Mouse (Mus musculus) erythroblast, adult 5-6 weeks (primary cell): ENCODE data around the gene Vmn1r211. TPM values are rescaled to one million over a fixed set of nuclear protein-coding genes. Genes with fewer than 3 reads are reported as not detected.
"Not testable (repeated sequence)": the region's sequence is repeated elsewhere in the genome, so short reads cannot be mapped to it uniquely, and the experiment has no call there.

ENCODE experiments used
- ATAC-seq: replicated peaks from 2 replicates; pipeline ENCODE4 v1.8.0; 2016; ENCODE audit warnings: moderate number of reproducible peaks, mild to moderate bottlenecking, moderate TSS enrichment, inconsistent platforms; ENCODE audit not compliant: poor library complexity, low FRiP score, severe bottlenecking
- total RNA-seq, 2 experiments: library from RNA; stranded (forward) in 1 of 2; stranded (reverse) in 1 of 2; fragments of 150-400 nt in 1 of 2; fragments of 200-764, 138-1000 nt in 1 of 2; gene quantifications; 2 replicates each; pipeline versions ENCODE4 v1.2.3 to v1.2.4; 2015 to 2017; ENCODE audit warnings: low replicate concordance in 2 of 2

The Vmn1r211 gene
- total RNA-seq (2015; ENCODE audit: low replicate concordance) (not detected in 2 replicates), total RNA-seq (2017; ENCODE audit: low replicate concordance) (not detected in 2 replicates)

DNA sequence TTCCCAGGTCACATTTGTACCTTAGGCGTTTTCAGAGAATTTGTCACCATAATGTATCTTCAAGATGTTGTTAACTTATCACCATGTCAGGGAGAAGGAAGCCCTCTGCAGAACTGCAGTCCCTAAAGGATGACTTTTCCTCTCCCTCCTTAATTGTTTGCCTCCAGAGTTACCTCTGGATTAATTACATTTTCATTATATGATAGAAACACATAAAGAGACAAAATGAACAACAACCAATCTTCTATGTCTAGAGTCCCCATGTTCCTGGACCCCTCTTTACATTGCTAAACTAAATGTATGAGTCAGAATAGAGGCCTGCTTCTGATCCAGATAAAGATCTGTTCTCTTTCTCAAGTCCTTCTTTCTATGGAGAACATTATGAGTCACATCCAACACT lies at the start of gene Vmn1r211:
Vmn1r211 (minus strand) TSS at position 101 of the 400 bp plus-strand sequence.
- no peak for ATAC-seq

DNA sequence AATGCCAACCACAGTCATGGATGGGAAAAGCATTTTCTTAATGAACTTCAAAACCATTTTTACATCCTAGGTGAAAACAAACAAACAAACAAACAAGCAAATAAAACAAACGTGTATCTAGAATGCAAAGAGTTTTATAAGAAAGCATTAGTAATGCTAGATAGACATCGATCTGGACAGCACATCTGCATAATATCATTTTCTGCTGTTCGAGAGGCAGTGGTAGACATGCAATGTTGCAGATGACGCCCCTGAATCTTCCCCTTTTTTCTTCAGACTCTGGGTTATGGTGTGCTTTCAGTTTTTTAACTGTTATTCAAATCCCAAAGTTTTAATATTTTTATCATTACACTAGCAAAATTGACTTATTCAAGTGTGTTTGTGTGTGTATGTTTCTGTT lies 26.7 kb upstream of the Vmn1r211 start, which contains the start of gene Vmn1r212:
Vmn1r212 (minus strand) TSS at position 101 of the 400 bp plus-strand sequence.
- ATAC-seq = no peak

DNA sequence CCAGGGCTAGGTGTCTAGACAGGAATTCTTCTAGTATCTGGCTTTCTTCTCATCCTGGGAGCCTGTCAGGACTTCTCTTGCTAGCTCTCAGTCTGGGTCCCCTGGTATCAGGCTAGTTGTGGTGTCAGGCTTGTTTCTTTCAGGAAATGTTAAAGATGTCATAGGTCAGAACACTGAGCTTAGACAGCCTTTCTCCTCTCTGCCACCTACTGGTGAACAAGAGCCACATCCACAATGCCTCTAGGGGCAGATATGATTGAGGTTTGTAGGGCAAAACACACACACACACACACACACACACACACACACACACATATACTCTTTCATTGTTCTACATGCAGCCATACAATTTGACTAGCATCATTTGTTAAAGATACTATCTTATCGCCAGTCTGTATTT lies 21.9 kb upstream of the Vmn1r211 start:
- ATAC-seq = no peak

DNA sequence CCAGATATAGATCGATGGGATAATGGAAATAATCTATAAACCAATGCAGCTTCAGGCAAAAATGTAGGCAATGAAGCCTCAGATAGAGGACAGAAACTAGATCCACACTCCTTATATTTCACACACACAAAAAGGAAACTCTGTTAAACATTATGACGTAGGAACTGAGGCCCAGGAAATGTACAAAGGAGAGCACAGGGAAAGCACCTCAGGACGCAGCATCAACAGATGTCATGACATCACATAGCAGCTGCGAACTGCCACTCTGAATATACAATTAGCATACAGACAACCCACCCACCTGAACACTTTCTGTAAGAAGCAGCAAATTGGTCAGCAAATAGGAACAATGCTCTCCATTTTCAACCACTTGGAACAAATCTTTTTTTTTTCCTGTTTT lies 2.6 kb downstream of the Vmn1r211 start:
- no peak for ATAC-seq

DNA sequence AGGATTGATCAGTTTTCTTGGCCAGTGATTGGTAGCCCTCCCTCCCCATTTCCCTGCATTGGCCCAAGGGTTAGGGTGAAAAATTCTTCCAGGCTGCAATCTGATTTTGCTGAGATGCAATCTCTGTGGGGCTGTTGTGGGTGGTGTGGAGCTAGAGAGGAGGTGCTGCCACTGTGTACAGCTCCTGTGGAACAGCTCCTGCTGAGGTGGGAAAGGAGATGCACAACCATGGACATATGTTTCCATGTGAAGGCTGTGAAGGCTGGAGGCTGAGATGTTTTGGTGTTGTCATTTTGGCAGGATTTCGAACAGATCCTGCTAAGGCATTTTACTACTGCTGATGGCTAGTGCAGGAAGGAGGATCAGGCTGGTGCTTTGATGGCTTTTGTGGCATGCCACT lies 10.6 kb downstream of the Vmn1r211 start:
- no peak for ATAC-seq

DNA sequence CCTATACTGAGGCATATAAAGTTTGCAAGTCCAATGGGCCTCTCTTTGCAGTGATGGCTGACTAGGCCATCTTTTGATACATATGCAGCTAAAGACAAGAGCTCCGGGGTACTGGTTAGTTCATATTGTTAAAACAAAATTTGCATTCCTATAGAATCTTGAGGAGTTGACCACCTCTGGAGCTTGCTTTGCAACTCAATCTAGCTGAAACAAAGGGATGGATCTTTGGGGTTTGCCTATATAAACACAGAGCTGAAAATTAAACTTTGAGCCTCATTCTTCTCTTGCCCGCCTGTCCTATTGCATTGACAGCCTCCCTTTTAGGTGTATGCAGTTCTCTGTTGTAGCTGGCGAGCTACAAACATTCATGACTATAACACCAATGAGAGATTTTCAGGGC lies 13.1 kb downstream of the Vmn1r211 start:
- ATAC-seq = not testable (repeated sequence)

DNA sequence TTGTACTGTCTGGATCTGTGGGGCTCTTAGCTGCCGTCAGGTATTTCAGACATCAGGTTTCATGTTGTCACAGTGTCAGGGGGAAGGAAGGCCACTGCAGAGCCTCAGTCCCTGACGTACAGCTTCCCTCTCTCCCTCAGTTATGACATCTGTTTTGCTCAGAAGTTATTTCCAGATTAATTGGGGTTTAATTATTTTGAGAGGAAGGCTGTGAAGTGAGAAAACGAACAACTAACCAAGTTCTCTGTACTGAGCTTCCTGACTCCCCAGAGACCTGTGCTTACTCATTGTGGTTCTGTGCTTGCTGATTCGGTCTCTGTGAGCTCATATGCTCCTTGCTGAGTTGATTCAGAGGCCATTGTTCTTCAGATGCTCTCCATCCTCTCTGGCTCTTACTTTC lies 26.1 kb downstream of the Vmn1r211 start, which contains the start of gene Vmn1r210:
Vmn1r210 (minus strand) TSS at position 101 of the 400 bp plus-strand sequence.
- ATAC-seq = no peak

DNA sequence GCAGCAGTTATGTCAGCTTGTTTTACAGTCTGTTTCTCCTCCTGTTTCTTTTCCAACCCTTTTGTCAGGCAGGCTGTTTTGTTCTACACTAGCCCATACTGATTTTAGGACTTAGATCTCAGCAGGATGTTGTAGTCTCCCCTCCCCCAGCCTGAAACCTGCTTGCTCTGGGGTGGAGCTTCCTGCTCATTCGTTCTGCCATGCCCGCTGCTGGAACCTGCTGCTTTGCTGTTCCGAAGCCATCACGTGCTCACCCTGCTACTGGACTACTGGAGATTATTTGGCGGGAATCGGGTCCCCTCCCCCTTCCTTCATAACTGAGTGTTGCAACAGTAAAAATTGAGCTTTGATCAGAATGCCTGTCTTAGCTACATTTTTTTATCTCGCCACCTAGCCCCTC lies 28.0 kb downstream of the Vmn1r211 start:
- ATAC-seq = not testable (repeated sequence)

DNA sequence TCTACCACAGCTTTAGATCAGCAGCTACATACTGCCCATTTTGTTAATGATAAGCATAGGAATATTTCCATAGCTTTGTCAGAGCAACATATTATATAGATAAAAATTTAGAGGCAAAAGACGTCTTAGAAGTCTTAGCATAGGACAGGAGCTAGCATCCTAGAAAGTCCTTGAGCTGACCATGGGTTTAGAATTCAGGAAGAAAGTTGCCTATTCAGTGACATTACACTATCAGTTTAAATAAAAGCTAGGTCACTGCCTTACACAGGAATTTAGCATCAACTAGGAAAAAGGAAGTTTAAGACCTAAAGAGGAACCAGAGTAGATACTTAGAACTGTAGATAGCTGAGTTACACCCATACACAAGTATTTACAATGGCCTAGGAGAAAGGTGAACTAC lies 35.8 kb downstream of the Vmn1r211 start:
- ATAC-seq = not testable (repeated sequence)

DNA sequence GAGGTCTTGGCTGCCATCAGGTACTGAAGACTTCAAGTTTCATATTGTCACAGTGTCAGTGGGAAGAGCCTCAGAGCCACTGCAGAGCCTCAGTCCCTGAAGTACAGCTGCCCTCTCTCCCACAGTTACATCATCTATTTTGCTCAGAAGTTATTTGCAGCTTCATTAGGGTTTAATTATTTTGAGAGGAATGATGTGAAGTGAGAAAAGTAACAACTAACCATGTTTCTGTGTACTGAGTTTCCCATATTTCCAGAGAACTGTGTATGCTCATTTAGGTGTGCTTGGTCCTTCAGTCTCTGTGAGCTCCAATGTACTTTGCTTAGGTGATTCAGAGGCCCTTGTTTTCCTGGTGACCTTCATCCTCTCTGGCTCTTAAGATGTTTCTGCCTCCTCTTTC lies 47.8 kb downstream of the Vmn1r211 start, which contains the start of gene Vmn1r209:
Vmn1r209 (minus strand) TSS at position 101 of the 400 bp plus-strand sequence.
- not testable (repeated sequence) for ATAC-seq

Other genes with a start within 250 kb of the Vmn1r211 start
- gene Vmn1r206, start 233.3 kb downstream of the Vmn1r211 start, total RNA-seq (2015; ENCODE audit: low replicate concordance) = not detected in 2 replicates
- gene Vmn1r206, start 233.3 kb downstream of the Vmn1r211 start, total RNA-seq (2017; ENCODE audit: low replicate concordance) = not detected in 2 replicates
- not detected in 2 replicates for gene Vmn1r207-ps, start 127.9 kb downstream of the Vmn1r211 start, total RNA-seq (2015; ENCODE audit: low replicate concordance)
- gene Vmn1r207-ps, start 127.9 kb downstream of the Vmn1r211 start, total RNA-seq (2017; ENCODE audit: low replicate concordance) = not detected in 2 replicates
- not detected in 2 replicates for gene Vmn1r208, start 80.2 kb downstream of the Vmn1r211 start, total RNA-seq (2015; ENCODE audit: low replicate concordance)
- gene Vmn1r208, start 80.2 kb downstream of the Vmn1r211 start, total RNA-seq (2017; ENCODE audit: low replicate concordance) = not detected in 2 replicates
- not detected in 2 replicates for gene Vmn1r209, start 47.9 kb downstream of the Vmn1r211 start, total RNA-seq (2015; ENCODE audit: low replicate concordance)
- gene Vmn1r209, start 47.9 kb downstream of the Vmn1r211 start, total RNA-seq (2017; ENCODE audit: low replicate concordance) = not detected in 2 replicates
- not detected in 2 replicates for gene Vmn1r210, start 26.2 kb downstream of the Vmn1r211 start, total RNA-seq (2015; ENCODE audit: low replicate concordance)
- not detected in 2 replicates for gene Vmn1r210, start 26.2 kb downstream of the Vmn1r211 start, total RNA-seq (2017; ENCODE audit: low replicate concordance)
- not detected in 2 replicates for gene Vmn1r212, start 26.6 kb upstream of the Vmn1r211 start, total RNA-seq (2015; ENCODE audit: low replicate concordance)
- gene Vmn1r212, start 26.6 kb upstream of the Vmn1r211 start, total RNA-seq (2017; ENCODE audit: low replicate concordance) = not detected in 2 replicates
- not detected in 2 replicates for gene Vmn1r213, start 150.1 kb upstream of the Vmn1r211 start, total RNA-seq (2015; ENCODE audit: low replicate concordance)
- 0.70 TPM in 1 of 2 replicates, not detected in the other for gene Vmn1r213, start 150.1 kb upstream of the Vmn1r211 start, total RNA-seq (2017; ENCODE audit: low replicate concordance)
- gene Vmn1r214, start 172.9 kb upstream of the Vmn1r211 start, total RNA-seq (2015; ENCODE audit: low replicate concordance) = not detected in 2 replicates
- gene Vmn1r214, start 172.9 kb upstream of the Vmn1r211 start, total RNA-seq (2017; ENCODE audit: low replicate concordance) = not detected in 2 replicates
- not detected in 2 replicates for gene Vmn1r215, start 210.5 kb upstream of the Vmn1r211 start, total RNA-seq (2015; ENCODE audit: low replicate concordance)
- not detected in 2 replicates for gene Vmn1r215, start 210.5 kb upstream of the Vmn1r211 start, total RNA-seq (2017; ENCODE audit: low replicate concordance)